Mouse (Mus musculus) CH12.LX (cell line): ENCODE measurements around the gene Pcdh7. TPM values are rescaled to one million over a fixed set of nuclear protein-coding genes. Genes with fewer than 3 reads are reported as not detected.
A peak's percentile ranks its signal among the peaks of the same experiment; 100 is the strongest.

Experiments used
- DNase-seq: peaks from one replicate; pipeline ENCODE4 v3.0.0-alpha.2; 2013; ENCODE audit errors: extremely low read depth
- H3K27ac ChIP-seq: 2 replicates; pipeline ENCODE4 v1.5.1; 2012; ENCODE audit warnings: low read depth, mild to moderate bottlenecking, control low read depth, moderate library complexity; ENCODE audit not compliant: insufficient read depth
- H3K27me3 ChIP-seq: replicated peaks from 2 replicates; pipeline ENCODE3; 2012; ENCODE audit warnings: inconsistent platforms
- H3K36me3 ChIP-seq, 2 experiments: replicated peaks in 1 of 2; 2 replicates each; pipeline versions ENCODE3 to v1.6.1; 2012; ENCODE audit warnings: inconsistent platforms in 1 of 2, low read length in 1 of 2, mild to moderate bottlenecking in 1 of 2, mixed read lengths in 1 of 2, moderate library complexity in 1 of 2; ENCODE audit not compliant: control insufficient read depth in 1 of 2, insufficient read depth in 1 of 2
- H3K4me1 ChIP-seq, 2 experiments: 2 replicates each; pipeline ENCODE4 v1.6.1; 2012; ENCODE audit warnings: inconsistent platforms in 1 of 2, moderate library complexity in 1 of 2; ENCODE audit not compliant: insufficient read depth in 2 of 2, control insufficient read depth in 1 of 2
- H3K4me2 ChIP-seq: 2 replicates; pipeline ENCODE4 v1.6.1; 2012; ENCODE audit warnings: low read depth, mild to moderate bottlenecking, control low read depth; ENCODE audit not compliant: poor library complexity, insufficient read depth, severe bottlenecking
- H3K4me3 ChIP-seq, 3 experiments: fragments of 150-350 bp in 1 of 3; sonication (generic) in 1 of 3; replicated peaks in 1 of 3; 2 replicates each; pipeline versions ENCODE3 to v1.5.1; 2011 to 2012; ENCODE audit warnings: low read depth in 2 of 3, low read length in 2 of 3, mild to moderate bottlenecking in 2 of 3, moderate library complexity in 2 of 3, control low read depth in 1 of 3, improper control_type of control experiment in 1 of 3, inconsistent platforms in 1 of 3, mixed read lengths in 1 of 3; ENCODE audit not compliant: poor library complexity in 1 of 3
- H3K79me2 ChIP-seq: replicated peaks from 2 replicates; pipeline ENCODE4 v1.6.1; 2012; ENCODE audit warnings: mild to moderate bottlenecking, moderate library complexity; ENCODE audit not compliant: control insufficient read depth, poor library complexity, insufficient read depth, severe bottlenecking; ENCODE audit errors: extremely low read depth
- H3K9ac ChIP-seq: 2 replicates; pipeline ENCODE4 v1.6.1; 2012; ENCODE audit warnings: low read depth, mild to moderate bottlenecking, control low read depth, moderate library complexity; ENCODE audit not compliant: insufficient read depth
- H3K9me3 ChIP-seq: replicated peaks from 2 replicates; pipeline ENCODE3; 2012; ENCODE audit warnings: low read length, inconsistent platforms, mixed read lengths
- CTCF ChIP-seq, 2 experiments: IDR thresholded peaks in 1 of 2; conservative IDR thresholded peaks in 1 of 2; 2 replicates each; pipeline ENCODE4 v1.5.1; 2011 to 2012; ENCODE audit warnings: low read depth in 2 of 2, low read length in 2 of 2, improper control_type of control experiment in 1 of 2, inconsistent platforms in 1 of 2, mild to moderate bottlenecking in 1 of 2, moderate library complexity in 1 of 2
- E2F4 ChIP-seq: IDR thresholded peaks from 2 replicates; pipeline ENCODE4 v1.6.1; 2011; ENCODE audit warnings: low read depth, low read length, improper control_type of control experiment; ENCODE audit not compliant: insufficient replicate concordance
- ELF1 ChIP-seq: IDR thresholded peaks from 2 replicates; pipeline ENCODE4 v1.6.1; 2014; ENCODE audit warnings: low read depth, mild to moderate bottlenecking, inconsistent platforms, low read length, improper control_type of control experiment
- GABPA ChIP-seq: IDR thresholded peaks from 2 replicates; pipeline ENCODE4 v1.6.1; 2012; ENCODE audit warnings: low read depth, low read length, improper control_type of control experiment, inconsistent platforms; ENCODE audit not compliant: insufficient replicate concordance
- JUND ChIP-seq: conservative IDR thresholded peaks from 2 replicates; pipeline ENCODE4 v1.6.1; 2011; ENCODE audit warnings: low read depth, low read length, improper control_type of control experiment
- KAT2A ChIP-seq: IDR thresholded peaks from 2 replicates; pipeline ENCODE4 v1.6.1; 2012; ENCODE audit warnings: low read length, improper control_type of control experiment, inconsistent platforms; ENCODE audit not compliant: insufficient replicate concordance
- MAFK ChIP-seq: IDR thresholded peaks from 2 replicates; pipeline ENCODE4 v1.6.1; 2011; ENCODE audit warnings: low read length, improper control_type of control experiment; ENCODE audit not compliant: insufficient replicate concordance
- MYC ChIP-seq: IDR thresholded peaks from 2 replicates; pipeline ENCODE4 v1.6.1; 2011; ENCODE audit warnings: low read depth, mild to moderate bottlenecking, improper control_type of control experiment, low read length
- NELFE ChIP-seq: IDR thresholded peaks from 2 replicates; pipeline ENCODE4 v1.6.1; 2011; ENCODE audit warnings: low read depth, low read length, improper control_type of control experiment
- NRF1 ChIP-seq: IDR thresholded peaks from 2 replicates; pipeline ENCODE4 v1.6.1; 2014; ENCODE audit warnings: low read depth, mild to moderate bottlenecking, inconsistent platforms, low read length, improper control_type of control experiment, moderate library complexity
- RCOR1 ChIP-seq: conservative IDR thresholded peaks from 2 replicates; pipeline ENCODE4 v1.6.1; 2012; ENCODE audit warnings: low read depth, mild to moderate bottlenecking, inconsistent platforms, low read length, improper control_type of control experiment
- SIN3A ChIP-seq: IDR thresholded peaks from 2 replicates; pipeline ENCODE4 v1.6.1; 2012; ENCODE audit warnings: low read length, improper control_type of control experiment, inconsistent platforms
- SMC3 ChIP-seq: IDR thresholded peaks from 2 replicates; pipeline ENCODE4 v1.6.1; 2011; ENCODE audit warnings: low read depth, low read length, improper control_type of control experiment
- USF1 ChIP-seq: IDR thresholded peaks from 2 replicates; pipeline ENCODE4 v1.6.1; 2014; ENCODE audit warnings: low read depth, mild to moderate bottlenecking, inconsistent platforms, low read length, improper control_type of control experiment
- USF2 ChIP-seq: conservative IDR thresholded peaks from 2 replicates; pipeline ENCODE4 v1.6.1; 2011; ENCODE audit warnings: low read depth, low read length, improper control_type of control experiment
- ZMIZ1 ChIP-seq: IDR thresholded peaks from 2 replicates; pipeline ENCODE4 v1.6.1; 2012; ENCODE audit warnings: low read depth, mild to moderate bottlenecking, inconsistent platforms, low read length, improper control_type of control experiment
- ZNF384 ChIP-seq: IDR thresholded peaks from 2 replicates; pipeline ENCODE4 v1.6.1; 2012; ENCODE audit warnings: low read depth, low read length, improper control_type of control experiment, inconsistent platforms
- dilution Hi-C: fragments of 300-500 bp; cut with MboI; formaldehyde crosslinking; loops from 2 replicates; pipeline ENCODE4 v1.14.3; 2020; ENCODE audit warnings: low sequenced_read_pairs; ENCODE audit not compliant: extremely low pct_unique_long_range_greater_than_20kb, extremely low pct_ligation_motif_present
- in situ Hi-C: fragments of 300-500 bp; cut with MboI; formaldehyde crosslinking; loops from 3 replicates; pipeline ENCODE4 v1.14.3; 2019; ENCODE audit warnings: low sequenced_read_pairs, low pct_ligation_motif_present, low pct_unique_long_range_greater_than_20kb, mixed read lengths
- polyA plus RNA-seq: library from polyadenylated mRNA; unstranded; fragments of >175 nt; gene quantifications from 2 replicates; pipeline ENCODE4 v1.2.1, GENCODE M21; 2012; ENCODE audit warnings: low read depth; ENCODE audit not compliant: insufficient read length
- total RNA-seq, 2 experiments: library from RNA; depleted of rRNA; stranded (reverse); fragments of 300-350 nt in 1 of 2; fragments of >200 nt in 1 of 2; gene quantifications; 2 replicates each; pipeline ENCODE4 v1.2.3; 2012 to 2014

Pcdh7 gene
- total and polyA plus RNA-seq, 3 experiments: not detected

- dilution Hi-C loops: no loop called here
- no peaks in the 10 kb centered on the region for H3K36me3 ChIP-seq
- H3K4me3 ChIP-seq: no peak overlapping the region
- no peak overlapping the region for H3K27ac ChIP-seq
- no peaks in the 10 kb centered on the region for H3K27me3 ChIP-seq
- H3K4me2 ChIP-seq: no peak overlapping the region
- no peak for DNase-seq
- H3K4me1 ChIP-seq: no peaks in the 10 kb centered on the region
- no peak for TF ChIP-seq CTCF (conservative IDR thresholded peaks at IDR 0.05 in 1 of 2, IDR thresholded peaks at IDR 0.05 in 1 of 2; ENCODE audit: low read depth in 2 of 2, low read length in 2 of 2)
- no peak for TF ChIP-seq NELFE
- no peak for TF ChIP-seq SMC3
- TF ChIP-seq MYC: no peak
- H3K9me3 ChIP-seq: peaks cover 12% of the 10 kb centered on the region
- H3K79me2 ChIP-seq: no peaks in the 10 kb centered on the region
- H3K9ac ChIP-seq: no peak overlapping the region
- in situ Hi-C loops: no loop called here
Observed at GRCm38 (mm10) chr5:57735723-57736122, 18.0 kb downstream of the Pcdh7 start.

GRCm38 (mm10) chr5:57742924-57743323 is 25.2 kb downstream of the Pcdh7 start:
- Histone ChIP-seq H3K79me2 (no peaks in the 10 kb centered on the region), H3K9me3 (no peaks in the 10 kb centered on the region), H3K4me1 (no peaks in the 10 kb centered on the region), H3K27ac (no peak overlapping the region), H3K4me3 (no peak overlapping the region), H3K9ac (no peak overlapping the region), H3K36me3 (no peaks in the 10 kb centered on the region), H3K4me2 (no peak overlapping the region), H3K27me3 (no peaks in the 10 kb centered on the region)
- in situ Hi-C loops: no loop called here
- no peak for TF ChIP-seq SIN3A
- no peak for TF ChIP-seq GABPA
- no peak for TF ChIP-seq E2F4
- no peak for TF ChIP-seq ZMIZ1
- no peak for TF ChIP-seq RCOR1
- no peak for TF ChIP-seq MAFK
- no peak for TF ChIP-seq ZNF384
- TF ChIP-seq NELFE: no peak
- dilution Hi-C loops: no loop called here
- peak; percentile 4 for DNase-seq

- Histone ChIP-seq H3K4me2 (no peak overlapping the region), H3K79me2 (no peaks in the 10 kb centered on the region), H3K27ac (no peak overlapping the region)
- no peak for TF ChIP-seq RCOR1
- no peak for TF ChIP-seq USF1
- TF ChIP-seq USF2: no peak
- TF ChIP-seq GABPA: no peak
- TF ChIP-seq SMC3: no peak
- no peak for TF ChIP-seq KAT2A
- TF ChIP-seq E2F4: no peak
- no peak for TF ChIP-seq NRF1
- no peak for TF ChIP-seq JUND
- TF ChIP-seq ELF1: no peak
- TF ChIP-seq, all 38 proteins: peak for 0
- H3K36me3 ChIP-seq: no peaks in the 10 kb centered on the region
- H3K9me3 ChIP-seq: no peaks in the 10 kb centered on the region
- no peaks in the 10 kb centered on the region for H3K27me3 ChIP-seq
- in situ Hi-C loops (no loop called here), dilution Hi-C loops (no loop called here)
- H3K4me1 ChIP-seq: no peaks in the 10 kb centered on the region
- H3K9ac ChIP-seq: no peak overlapping the region
- no peak overlapping the region for H3K4me3 ChIP-seq
- DNase-seq: no peak
Observed at GRCm38 (mm10) chr5:57743956-57744661, 26.3 kb downstream of the Pcdh7 start.
